Mouse (Mus musculus): Measurements from ENCODE around the gene Plxdc2. TPM values are rescaled to one million over a fixed set of nuclear protein-coding genes. Genes with fewer than 3 reads are reported as not detected.
A peak's percentile ranks its signal among the peaks of the same experiment; 100 is the strongest.

Plxdc2 gene
- polyA plus RNA-seq, 1 experiment from 2014 or later, result 22.4 TPM

DNA sequence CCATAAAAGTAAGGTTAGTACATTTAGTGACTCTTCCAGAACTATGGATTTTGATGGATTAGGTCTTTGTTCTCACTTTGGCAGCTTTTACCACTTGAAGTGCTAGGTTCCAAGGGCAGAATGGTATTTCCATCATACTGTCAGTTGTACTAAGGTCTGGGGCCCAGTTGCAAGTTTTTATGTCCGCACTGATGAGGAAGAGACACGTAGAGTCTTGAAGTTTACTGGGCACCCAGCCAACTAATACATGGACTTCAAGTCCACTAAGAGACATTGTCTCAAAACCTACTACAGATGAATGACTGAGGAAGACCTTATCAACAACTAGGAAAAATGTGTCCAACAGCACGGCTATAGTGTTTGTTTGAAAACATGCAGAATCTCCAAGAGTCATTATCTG is 242.1 kb downstream of the Plxdc2 start:
- H3K9ac ChIP-seq, result no peak overlapping the region
- no peak overlapping the region for H3K4me2 ChIP-seq (replicated peaks)
- no peaks in the 10 kb centered on the region for H3K9me3 ChIP-seq
- no peaks in the 10 kb centered on the region for H3K4me1 ChIP-seq
- no peaks in the 10 kb centered on the region for H3K27me3 ChIP-seq (replicated peaks)
- H3K4me3 ChIP-seq, result no peak overlapping the region
- H3K36me3 ChIP-seq, result no peaks in the 10 kb centered on the region
- no peak overlapping the region for H3K27ac ChIP-seq
- ATAC-seq (ENCODE audit: low FRiP score, low read depth), result no peak
- 72% methylated on average over 3 of the region's 3 CpGs for WGBS

DNA sequence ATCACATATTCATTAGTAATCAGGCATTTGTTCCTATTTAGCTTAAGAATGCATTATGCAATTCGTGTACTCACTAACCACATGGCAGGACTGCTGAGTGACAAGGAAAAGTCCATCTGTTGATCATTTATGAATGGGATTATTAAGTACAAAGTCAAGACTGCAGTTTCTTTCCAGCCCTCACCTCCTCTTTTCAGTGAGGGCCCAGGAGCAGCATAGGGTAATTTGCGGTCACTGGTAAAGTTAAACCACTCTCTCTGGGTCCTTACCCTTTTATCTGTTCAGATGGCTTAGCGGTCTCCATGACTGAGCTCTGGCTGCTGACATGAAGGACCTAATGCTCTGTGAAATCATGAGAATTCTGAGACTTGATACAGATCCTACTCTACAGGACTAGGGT is 248.2 kb downstream of the Plxdc2 start:
- H3K36me3 ChIP-seq, result no peaks in the 10 kb centered on the region

DNA sequence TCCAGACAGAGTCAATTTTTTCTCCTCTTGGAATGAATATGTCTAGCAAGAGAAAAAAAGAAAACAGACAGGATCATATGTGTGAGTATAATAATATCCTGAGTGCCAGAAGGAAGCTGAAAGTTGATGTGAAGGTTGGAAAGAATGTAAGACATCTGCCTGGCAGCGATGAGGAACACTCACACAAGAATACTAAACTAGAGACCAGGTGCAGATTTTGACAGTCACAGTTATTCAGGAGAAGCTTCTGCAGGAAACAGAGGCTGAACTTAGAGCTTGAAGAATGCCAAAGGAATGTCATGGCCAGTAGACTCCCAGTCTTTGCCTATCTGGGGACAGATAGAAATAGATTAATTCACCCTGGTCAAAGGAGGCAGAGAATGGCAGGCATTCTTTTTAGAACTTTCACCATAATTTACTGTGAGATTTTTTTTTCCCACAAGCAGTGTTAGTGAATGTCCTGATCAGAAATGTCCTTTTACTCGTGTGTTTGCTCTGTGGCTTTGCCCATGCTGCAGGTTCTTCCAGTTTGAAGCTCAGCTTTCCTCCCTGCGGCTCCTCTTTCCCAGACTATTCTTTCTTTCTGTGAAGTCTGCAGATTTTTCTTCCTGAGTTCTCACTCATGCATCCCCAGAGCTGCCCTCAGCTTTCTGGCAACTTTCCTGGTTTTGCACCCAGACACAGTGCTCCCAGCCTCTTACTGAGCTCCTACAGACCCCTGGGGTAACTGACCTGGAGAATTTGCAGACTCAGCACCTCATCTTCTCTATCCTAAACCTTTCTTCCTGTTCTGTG is 251.9 kb downstream of the Plxdc2 start:
- 61% methylated on average over 3 of the region's 3 CpGs for WGBS
- Histone ChIP-seq H3K27ac (no peak overlapping the region), H3K4me1 (no peaks in the 10 kb centered on the region), H3K9me3 (no peaks in the 10 kb centered on the region), H3K36me3 (no peaks in the 10 kb centered on the region), H3K4me3 (no peak overlapping the region), H3K4me2 (replicated peaks) (no peak overlapping the region), H3K27me3 (replicated peaks) (no peaks in the 10 kb centered on the region), H3K9ac (no peak overlapping the region)
- no peak for ATAC-seq (ENCODE audit: low FRiP score, low read depth)

More for the DNA sequence above, 248.2 kb downstream of the Plxdc2 start:
- Histone ChIP-seq H3K4me1 (no peaks in the 10 kb centered on the region), H3K9ac (no peak overlapping the region), H3K9me3 (no peaks in the 10 kb centered on the region), H3K27ac (no peak overlapping the region), H3K4me3 (no peak overlapping the region), H3K4me2 (replicated peaks) (no peak overlapping the region), H3K27me3 (replicated peaks) (no peaks in the 10 kb centered on the region)
- ATAC-seq (ENCODE audit: low FRiP score, low read depth), result no peak
- 89% methylated on average over 3 of the region's 3 CpGs for WGBS

DNA sequence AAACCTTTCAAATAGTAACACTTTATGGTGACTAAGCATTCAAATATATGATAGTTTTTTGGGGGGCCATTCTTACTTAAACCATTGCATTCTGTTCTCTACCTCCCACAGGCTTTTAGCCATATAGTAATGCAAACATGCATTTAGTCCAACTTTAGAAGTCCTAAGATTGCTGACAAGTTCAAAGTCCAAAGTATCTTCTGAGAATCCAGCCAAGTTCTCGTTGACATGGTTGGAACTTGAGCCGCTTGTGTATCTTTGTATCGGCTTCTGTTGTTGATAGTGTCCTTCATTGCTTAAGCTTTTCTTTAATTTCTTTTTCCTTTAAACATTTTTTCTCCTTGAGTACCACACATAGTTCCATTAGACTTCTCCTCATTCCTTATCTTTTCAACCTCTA is 286.0 kb downstream of the Plxdc2 start:
- WGBS, result 98% methylated on average over 3 of the region's 3 CpGs
- no peaks in the 10 kb centered on the region for H3K27me3 ChIP-seq (replicated peaks)
- no peak for ATAC-seq (ENCODE audit: low FRiP score, low read depth)

DNA sequence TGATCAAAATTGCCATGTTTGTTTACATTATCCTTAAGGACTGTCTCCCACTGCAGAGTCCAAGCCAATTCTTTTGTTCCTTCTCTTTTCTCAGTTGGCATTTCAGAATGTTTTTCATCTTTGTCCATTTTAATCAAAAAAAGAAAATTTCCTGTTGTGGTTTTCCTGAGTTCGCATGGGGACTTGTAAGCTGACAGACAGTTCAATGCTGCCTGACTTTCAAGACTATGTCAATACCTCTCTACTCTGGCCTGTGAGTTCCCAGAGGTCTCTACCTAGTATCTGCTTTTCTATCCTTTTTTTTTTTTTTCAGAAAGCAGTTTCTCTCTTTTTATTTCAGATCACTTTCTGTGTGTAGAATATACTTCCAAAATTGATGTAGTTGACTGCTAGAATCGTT is 295.6 kb downstream of the Plxdc2 start:
- no peak overlapping the region for H3K4me3 ChIP-seq
- no peaks in the 10 kb centered on the region for H3K9me3 ChIP-seq
- H3K4me2 ChIP-seq (replicated peaks), result no peak overlapping the region
- no peaks in the 10 kb centered on the region for H3K4me1 ChIP-seq
- ATAC-seq (ENCODE audit: low FRiP score, low read depth), result no peak
- H3K36me3 ChIP-seq, result no peaks in the 10 kb centered on the region
- WGBS, result 92% methylated on average over 2 of the region's 2 CpGs
- no peaks in the 10 kb centered on the region for H3K27me3 ChIP-seq (replicated peaks)
- no peak overlapping the region for H3K9ac ChIP-seq
- H3K27ac ChIP-seq, result no peak overlapping the region

More for the DNA sequence above, 286.0 kb downstream of the Plxdc2 start:
- H3K36me3 ChIP-seq, result no peaks in the 10 kb centered on the region
- no peak overlapping the region for H3K4me2 ChIP-seq (replicated peaks)
- no peak overlapping the region for H3K9ac ChIP-seq
- no peaks in the 10 kb centered on the region for H3K4me1 ChIP-seq
- H3K4me3 ChIP-seq, result no peak overlapping the region
- H3K9me3 ChIP-seq, result no peaks in the 10 kb centered on the region
- no peak overlapping the region for H3K27ac ChIP-seq

DNA sequence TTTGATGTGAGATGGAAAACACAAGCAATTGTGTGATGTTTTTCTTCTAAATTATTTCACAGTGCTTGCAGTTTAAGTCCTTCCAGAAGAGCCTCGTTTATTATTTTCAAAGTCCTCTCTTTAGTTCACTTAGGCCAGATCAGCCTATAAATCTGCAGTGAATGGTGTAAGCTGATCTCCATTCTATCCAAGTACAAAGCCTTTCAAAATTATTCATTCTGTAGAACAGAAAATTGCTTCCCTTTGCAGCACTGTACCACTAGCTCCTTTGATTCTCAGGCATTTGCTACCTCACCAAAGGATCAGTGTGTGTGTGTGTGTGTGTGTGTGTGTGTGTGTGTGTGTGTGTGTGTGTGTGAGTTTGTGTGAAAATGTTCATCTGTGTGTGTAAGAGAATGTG is 308.4 kb downstream of the Plxdc2 start:
- no peaks in the 10 kb centered on the region for H3K9me3 ChIP-seq
- no peak overlapping the region for H3K9ac ChIP-seq
- H3K36me3 ChIP-seq, result no peaks in the 10 kb centered on the region
- whole genome bisulfite sequencing, result 6% methylated on average over 1 of the region's 1 CpGs
- 0 out of 2 replicates have a peak, but pooled peaks have one; percentile 35 for ATAC-seq (ENCODE audit: low FRiP score, low read depth)
- no peak overlapping the region for H3K4me2 ChIP-seq (replicated peaks)
- H3K27me3 ChIP-seq (replicated peaks), result no peaks in the 10 kb centered on the region
- no peak overlapping the region for H3K4me3 ChIP-seq
- H3K27ac ChIP-seq, result no peak overlapping the region
- no peaks in the 10 kb centered on the region for H3K4me1 ChIP-seq

DNA sequence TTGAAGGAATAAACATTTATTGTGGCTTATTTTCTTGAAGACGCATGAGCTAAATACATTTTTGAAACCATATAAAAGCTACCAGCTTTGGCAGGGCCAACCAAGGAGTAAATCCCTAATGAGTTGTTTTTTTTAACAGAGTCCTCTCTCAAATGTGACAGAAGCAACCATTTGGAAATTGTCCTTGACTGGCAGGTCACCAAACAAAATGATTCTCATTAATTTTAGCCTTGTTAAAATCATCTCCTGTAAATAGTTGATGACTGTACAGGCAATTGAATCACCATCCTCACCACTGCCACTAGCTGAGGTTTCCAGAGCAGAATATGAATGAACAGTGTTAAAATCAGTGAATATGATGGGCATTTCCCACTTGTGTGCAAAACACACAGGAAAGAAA is 312.3 kb downstream of the Plxdc2 start:
- no peaks in the 10 kb centered on the region for H3K27me3 ChIP-seq (replicated peaks)
- no peak overlapping the region for H3K4me2 ChIP-seq (replicated peaks)
- H3K27ac ChIP-seq, result no peak overlapping the region
- no peak for ATAC-seq (ENCODE audit: low FRiP score, low read depth)
- no peaks in the 10 kb centered on the region for H3K4me1 ChIP-seq
- H3K9me3 ChIP-seq, result no peaks in the 10 kb centered on the region
- H3K4me3 ChIP-seq, result no peak overlapping the region
- whole genome bisulfite sequencing, result 98% methylated on average over 1 of the region's 1 CpGs
- no peak overlapping the region for H3K9ac ChIP-seq
- no peaks in the 10 kb centered on the region for H3K36me3 ChIP-seq

DNA sequence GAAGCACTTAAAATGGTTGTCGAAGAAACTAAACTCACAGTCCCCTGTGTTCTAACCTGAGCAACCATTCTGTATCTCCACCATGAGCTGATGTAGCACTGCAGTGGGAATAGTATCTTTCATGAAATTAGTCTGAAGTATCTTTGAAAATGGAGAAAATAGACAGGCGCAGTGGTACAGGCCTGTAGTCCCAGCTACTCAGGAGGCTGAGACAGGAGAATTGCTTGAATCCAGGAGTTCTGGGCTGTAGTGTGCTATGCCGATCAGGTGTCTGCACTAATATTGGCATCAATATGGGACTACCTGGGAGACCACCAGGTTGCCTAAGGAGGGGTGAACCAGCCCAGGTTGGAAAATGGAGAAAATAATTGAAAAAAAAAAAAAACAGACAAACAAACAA is 326.8 kb downstream of the Plxdc2 start:
- ATAC-seq (ENCODE audit: low FRiP score, low read depth), result no peak
- H3K27me3 ChIP-seq (replicated peaks), result no peaks in the 10 kb centered on the region
- no peak overlapping the region for H3K4me2 ChIP-seq (replicated peaks)
- no peaks in the 10 kb centered on the region for H3K4me1 ChIP-seq
- H3K36me3 ChIP-seq, result no peaks in the 10 kb centered on the region
- H3K9me3 ChIP-seq, result no peaks in the 10 kb centered on the region
- no peak overlapping the region for H3K4me3 ChIP-seq
- H3K9ac ChIP-seq, result no peak overlapping the region
- no peak overlapping the region for H3K27ac ChIP-seq
- WGBS, result 92% methylated on average over 3 of the region's 3 CpGs

DNA sequence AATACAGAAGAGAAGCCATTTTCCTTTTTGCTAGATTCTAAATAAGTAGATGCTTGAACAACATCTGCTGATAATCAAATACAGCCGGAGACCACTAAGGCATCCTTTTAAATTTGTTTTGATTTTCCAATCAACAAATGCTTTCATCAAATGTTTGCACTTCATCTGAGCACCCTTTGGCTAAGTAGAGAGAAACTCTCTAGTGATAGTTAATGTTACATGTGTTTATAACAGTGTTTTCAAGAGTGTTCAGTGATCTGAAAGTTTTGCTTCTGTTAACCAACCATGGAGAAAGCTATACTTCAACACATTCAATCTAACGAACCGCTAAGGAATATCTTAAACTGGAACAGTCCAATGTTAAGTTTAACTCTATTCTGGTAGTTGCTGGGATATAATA is 327.6 kb downstream of the Plxdc2 start:
- no peak for ATAC-seq (ENCODE audit: low FRiP score, low read depth)
- no peaks in the 10 kb centered on the region for H3K9me3 ChIP-seq
- no peak overlapping the region for H3K9ac ChIP-seq
- H3K27ac ChIP-seq, result no peak overlapping the region
- no peaks in the 10 kb centered on the region for H3K27me3 ChIP-seq (replicated peaks)
- H3K4me2 ChIP-seq (replicated peaks), result no peak overlapping the region
- no peaks in the 10 kb centered on the region for H3K36me3 ChIP-seq
- no peaks in the 10 kb centered on the region for H3K4me1 ChIP-seq
- no peak overlapping the region for H3K4me3 ChIP-seq
- 87% methylated on average over 3 of the region's 3 CpGs for WGBS

DNA sequence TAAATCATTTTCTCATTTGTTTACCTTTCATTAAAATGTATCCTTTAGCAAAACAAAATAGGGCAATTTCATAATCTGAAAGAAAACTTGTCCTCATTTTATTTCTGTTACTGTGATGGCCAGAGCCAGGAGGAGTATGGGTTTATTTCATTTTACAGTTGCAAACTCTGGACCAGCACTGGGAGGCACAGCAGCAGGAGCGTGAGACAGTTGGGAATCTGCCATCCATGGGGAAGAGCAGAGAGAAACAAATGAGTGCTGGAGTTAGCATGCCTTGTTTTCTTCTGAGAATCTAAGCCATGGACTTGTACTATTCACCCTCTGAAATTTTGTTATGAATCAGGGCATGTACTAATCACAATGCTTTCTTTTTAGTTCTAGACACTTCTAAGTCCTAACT is 328.4 kb downstream of the Plxdc2 start:
- no peak overlapping the region for H3K4me2 ChIP-seq (replicated peaks)
- 84% methylated on average over 1 of the region's 1 CpGs for whole genome bisulfite sequencing
- H3K4me1 ChIP-seq, result no peaks in the 10 kb centered on the region
- no peaks in the 10 kb centered on the region for H3K27me3 ChIP-seq (replicated peaks)
- no peak overlapping the region for H3K4me3 ChIP-seq
- no peak overlapping the region for H3K27ac ChIP-seq
- H3K9me3 ChIP-seq, result no peaks in the 10 kb centered on the region
- no peak for ATAC-seq (ENCODE audit: low FRiP score, low read depth)
- H3K36me3 ChIP-seq, result no peaks in the 10 kb centered on the region
- no peak overlapping the region for H3K9ac ChIP-seq

DNA sequence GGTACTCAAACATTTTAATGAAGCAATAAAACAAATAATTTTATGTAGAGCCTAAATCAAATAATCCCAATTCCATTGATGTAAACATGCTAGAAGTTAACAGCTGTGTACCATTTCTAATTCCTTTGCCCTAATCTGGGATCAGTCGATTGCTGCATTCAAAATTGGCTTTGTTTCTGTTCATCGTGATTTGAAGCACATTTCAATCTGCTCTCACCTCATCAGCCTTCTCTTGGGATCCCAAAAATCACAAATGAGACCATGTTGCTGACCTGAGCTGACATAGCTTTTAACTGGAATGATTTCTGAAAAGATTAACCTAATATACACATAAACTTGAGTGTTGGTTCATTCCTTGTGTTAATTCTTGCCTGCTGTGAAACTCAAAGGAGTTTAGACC is 340.3 kb downstream of the Plxdc2 start:
- H3K9me3 ChIP-seq, result no peaks in the 10 kb centered on the region
- H3K4me2 ChIP-seq (replicated peaks), result no peak overlapping the region
- ATAC-seq (ENCODE audit: low FRiP score, low read depth), result no peak
- no peaks in the 10 kb centered on the region for H3K4me1 ChIP-seq
- H3K9ac ChIP-seq, result no peak overlapping the region
- no peaks in the 10 kb centered on the region for H3K27me3 ChIP-seq (replicated peaks)
- 77% methylated on average over 2 of the region's 2 CpGs for WGBS
- H3K36me3 ChIP-seq, result no peaks in the 10 kb centered on the region
- no peak overlapping the region for H3K4me3 ChIP-seq
- H3K27ac ChIP-seq, result no peak overlapping the region

DNA sequence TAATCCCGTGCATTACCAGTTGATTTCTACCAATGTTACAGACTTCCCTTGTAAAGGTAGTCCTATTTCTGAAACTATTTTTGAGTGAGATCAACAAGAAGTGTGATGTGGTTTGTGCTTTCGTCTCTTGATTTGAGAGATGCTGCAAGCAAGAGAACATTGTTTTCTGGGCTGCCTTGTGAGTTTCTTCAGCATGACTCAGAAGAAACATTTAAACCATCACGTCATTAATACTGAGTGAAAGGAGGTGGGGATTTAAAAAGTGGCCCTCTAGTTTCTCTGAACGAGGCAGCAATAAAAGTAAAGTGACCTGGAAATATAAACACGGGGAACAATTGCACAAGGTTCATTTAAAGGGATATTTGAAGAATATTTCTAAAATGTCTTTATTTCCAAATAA is 341.1 kb downstream of the Plxdc2 start:
- no peaks in the 10 kb centered on the region for H3K27me3 ChIP-seq (replicated peaks)
- ATAC-seq (ENCODE audit: low FRiP score, low read depth), result no peak
- H3K4me3 ChIP-seq, result no peak overlapping the region
- no peak overlapping the region for H3K4me2 ChIP-seq (replicated peaks)
- H3K4me1 ChIP-seq, result no peaks in the 10 kb centered on the region
- H3K9me3 ChIP-seq, result no peaks in the 10 kb centered on the region
- H3K27ac ChIP-seq, result no peak overlapping the region
- no peaks in the 10 kb centered on the region for H3K36me3 ChIP-seq
- H3K9ac ChIP-seq, result no peak overlapping the region
- WGBS, result 74% methylated on average over 5 of the region's 5 CpGs

DNA sequence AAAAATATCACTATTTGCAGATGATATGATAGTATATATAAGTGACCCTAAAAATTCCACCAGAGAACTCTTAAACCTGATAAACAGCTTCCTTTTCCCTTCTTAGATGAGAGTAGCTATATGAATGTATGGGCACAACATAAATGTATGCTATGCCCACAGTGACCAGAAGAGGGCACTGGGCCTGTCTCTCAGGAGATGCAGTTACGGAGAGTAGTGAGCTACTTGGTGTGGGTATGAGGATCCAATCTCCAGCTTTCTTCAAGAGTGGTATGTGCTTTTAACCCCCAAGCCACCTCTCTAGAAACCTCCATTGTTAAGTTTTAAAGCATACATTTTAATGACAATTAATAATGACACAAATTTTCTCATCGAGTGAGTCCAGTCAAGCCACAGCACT is 350.1 kb downstream of the Plxdc2 start:
- H3K36me3 ChIP-seq, result no peaks in the 10 kb centered on the region
- no peak overlapping the region for H3K9ac ChIP-seq
- no peak for ATAC-seq (ENCODE audit: low FRiP score, low read depth)
- no peaks in the 10 kb centered on the region for H3K9me3 ChIP-seq
- H3K4me1 ChIP-seq, result no peaks in the 10 kb centered on the region
- H3K27ac ChIP-seq, result no peak overlapping the region
- no peak overlapping the region for H3K4me2 ChIP-seq (replicated peaks)
- 88% methylated on average over 2 of the region's 2 CpGs for WGBS
- H3K27me3 ChIP-seq (replicated peaks), result no peaks in the 10 kb centered on the region
- no peak overlapping the region for H3K4me3 ChIP-seq
